Mouse (Mus musculus) telencephalon, adult 2 months (tissue): Measurements from ENCODE around the gene B3gnt9.
"Not testable (repeated sequence)": the region's sequence is repeated elsewhere in the genome, so short reads cannot be mapped to it uniquely, and the experiment has no call there.

Experiments used
- DNase-seq: peaks from one replicate; pipeline ENCODE4 v3.0.0-alpha.2; 2011; ENCODE audit warnings: low read depth, low spot score

Gene B3gnt9

DNA sequence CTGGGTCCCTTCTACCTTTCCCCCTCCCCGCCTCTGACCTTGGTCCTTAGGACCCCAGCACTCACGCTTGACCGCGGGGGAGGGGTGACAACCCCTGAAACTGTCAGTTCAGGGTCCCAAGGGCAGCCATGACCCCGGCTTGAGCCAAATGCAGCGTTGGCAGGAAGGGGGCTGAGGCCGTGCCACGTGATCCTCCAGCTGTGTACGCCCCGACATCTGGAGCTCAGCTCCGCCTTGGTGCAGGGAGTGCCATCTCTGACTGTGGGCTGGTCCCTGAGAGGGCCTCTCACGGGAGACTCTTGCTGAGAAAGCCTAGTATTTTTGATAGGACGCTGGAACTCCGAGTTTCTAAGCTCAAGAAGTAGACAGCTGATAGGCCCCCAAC is at the start of gene B3gnt9:
B3gnt9 (minus strand) TSS at position 188 of the 385 bp plus-strand sequence.
- no peak for DNase-seq

DNA sequence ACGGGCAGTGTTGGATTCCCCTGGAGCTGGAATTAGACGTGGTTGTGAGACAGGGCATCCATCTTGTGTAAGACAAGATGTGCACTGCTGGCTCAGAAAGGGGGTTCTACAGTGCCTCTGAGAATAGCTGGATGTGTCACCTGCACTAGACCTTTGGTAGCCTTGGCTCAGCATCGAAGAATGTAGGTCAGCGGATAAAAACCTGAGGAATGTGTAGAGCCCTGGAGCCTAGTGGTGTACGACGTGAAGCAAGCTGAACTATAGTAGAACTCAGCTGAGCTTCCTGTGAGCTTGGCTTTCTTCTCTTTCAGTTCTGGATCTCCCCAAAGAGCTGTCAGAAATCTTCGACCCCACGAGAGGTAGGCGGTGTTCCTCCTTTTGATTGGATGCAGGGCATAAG is 48.9 kb upstream of the B3gnt9 start:
- DNase-seq = no peak

DNA sequence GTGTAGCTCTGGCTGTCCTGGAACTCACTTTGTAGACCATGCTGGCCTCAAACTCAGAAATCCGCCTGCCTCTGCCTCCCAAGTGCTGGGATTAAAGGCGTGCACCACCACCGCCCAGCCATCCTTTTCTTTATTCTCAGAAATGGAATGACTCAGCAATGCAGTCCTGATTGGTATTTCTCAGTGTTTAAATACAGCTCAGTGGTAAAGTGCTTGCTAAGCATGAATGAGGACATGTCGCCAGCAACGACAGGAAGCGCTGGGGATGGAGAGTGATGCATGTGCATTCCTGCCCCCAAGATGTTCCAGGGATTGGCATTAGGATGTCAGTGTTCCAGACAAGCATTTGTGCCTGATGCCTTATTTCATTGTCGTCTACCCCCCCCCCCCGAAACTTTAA is 48.4 kb upstream of the B3gnt9 start:
- no peak for DNase-seq

DNA sequence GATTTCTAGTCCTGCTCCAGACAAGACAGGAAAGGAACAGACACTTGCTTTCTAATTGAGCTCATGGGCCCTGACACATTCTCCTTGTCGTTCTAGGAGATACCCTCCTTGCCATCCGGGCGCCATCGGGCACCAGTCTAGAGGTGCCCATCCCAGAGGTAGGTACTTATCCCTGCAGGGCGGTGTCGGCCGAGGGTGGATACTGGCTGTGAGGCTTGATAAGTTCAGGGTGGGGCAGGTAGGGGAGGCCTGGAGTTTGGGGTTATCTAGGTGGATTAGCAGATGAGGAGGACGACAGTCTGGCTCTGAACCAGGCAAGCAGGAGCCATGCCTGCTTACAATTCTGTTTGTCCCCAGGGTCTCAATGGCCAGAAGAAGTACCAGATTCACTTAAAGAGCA is 45.0 kb upstream of the B3gnt9 start:
- DNase-seq = no peak

DNA sequence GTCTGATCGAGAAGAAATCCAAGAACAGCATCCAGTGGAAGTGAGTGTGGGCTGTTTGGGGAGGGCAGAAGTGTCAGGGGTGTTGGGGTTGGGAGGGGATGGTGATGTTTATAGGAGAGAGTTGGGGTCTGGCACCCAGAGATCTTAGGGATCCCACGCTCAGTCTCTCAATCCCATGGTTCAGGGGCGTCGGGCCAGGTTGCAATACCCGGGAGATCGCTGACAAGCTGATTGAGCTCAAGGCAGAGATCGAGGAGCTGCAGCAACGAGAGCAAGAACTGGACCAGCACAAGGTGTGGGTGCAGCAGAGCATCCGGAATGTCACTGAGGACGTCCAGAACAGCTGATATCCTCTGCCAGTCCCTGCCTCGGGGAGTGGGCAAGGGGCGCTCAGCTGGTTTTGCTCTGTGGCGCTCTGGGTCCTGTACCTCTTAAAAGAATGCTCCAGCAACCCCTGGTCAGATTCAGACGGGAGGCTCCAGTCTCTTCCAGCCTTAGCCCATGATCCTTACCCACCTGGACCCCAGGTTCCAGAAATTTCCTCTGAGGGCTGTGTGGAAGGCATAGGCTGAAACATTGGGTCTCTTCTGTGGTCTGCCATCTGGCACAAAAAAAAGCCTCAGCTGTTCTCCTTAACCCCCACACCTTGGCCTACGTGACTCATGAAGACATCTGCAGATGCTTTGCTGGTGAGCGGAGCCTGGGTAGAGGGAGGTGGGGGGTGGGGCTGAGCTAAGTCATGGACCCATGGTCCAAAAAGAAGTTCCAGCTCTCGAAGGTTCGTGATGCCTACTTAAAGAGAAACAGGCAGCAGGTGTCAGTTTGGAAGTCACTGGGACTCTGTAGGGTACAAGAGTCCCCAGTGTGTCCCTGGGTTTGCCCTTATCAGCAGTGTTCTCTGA is 43.6 kb upstream of the B3gnt9 start:
- no peak for DNase-seq

DNA sequence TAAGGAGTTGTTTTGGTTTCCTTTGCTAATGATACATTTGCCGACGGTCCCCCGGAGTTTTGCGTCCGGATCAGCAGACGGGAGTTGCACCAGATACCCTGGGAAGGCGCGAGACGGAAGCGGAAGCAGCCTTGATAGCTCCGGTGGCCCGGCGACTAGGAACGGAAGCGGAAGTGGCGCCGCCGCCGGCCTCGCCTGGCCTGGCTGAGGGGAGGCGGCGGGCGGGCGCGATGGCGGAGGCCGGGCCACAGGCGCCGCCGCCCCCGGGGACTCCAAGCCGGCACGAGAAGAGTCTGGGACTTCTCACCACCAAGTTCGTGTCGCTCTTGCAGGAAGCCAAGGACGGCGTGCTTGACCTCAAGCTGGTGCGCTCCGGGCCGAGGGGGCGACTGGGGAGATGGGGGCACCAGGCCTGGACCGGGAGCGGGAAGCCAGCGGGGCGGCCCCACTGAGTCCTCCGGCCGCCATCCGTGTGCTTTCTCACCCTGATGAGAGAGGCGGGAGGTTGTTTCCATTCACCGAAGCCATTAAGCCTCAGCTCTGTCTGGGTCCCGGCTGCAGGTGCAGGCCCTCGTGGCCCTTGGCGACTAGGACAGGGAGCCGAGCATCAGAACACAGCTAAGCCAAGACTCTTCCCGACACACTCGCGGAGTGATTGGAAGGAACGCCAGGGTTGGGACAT is 42.7 kb upstream of the B3gnt9 start, which contains the start of gene E2f4:
E2f4 (plus strand) TSS at position 153 of the 682 bp plus-strand sequence.
- peak; percentile 91 for DNase-seq

DNA sequence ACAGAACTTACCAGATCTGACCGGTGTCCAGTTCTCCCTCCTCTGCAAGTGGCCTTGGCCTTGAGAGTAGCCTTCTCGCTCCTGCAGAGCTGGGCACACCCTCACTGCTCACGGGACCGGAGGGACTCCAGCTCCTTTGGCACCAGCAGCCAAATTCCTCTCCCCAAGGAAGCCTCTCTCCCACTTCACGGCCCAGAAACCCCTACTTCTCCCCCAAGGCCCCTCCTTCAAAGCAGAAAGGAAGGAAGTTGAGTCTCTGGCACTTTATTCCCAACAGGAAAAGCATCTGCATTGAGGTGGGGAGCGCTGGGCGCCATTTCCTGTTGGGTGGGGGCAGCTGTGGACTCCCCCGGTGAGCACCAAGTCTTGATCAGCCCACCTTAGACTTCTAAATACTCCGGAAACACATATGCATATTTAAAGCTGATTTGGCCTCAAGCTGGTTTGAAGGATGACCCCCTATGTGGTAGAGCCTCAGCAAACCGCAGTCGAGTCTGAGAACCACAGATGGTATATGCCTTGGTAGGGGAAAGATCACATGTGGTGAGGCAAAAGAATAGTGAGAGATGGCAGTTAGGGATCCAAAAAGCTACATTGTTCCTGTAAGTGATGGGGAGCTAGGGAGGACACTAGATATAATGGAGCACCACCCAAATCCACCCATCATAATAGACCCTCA is 41.1 kb upstream of the B3gnt9 start, which contains the start of gene Exoc3l:
Exoc3l (minus strand) TSS at position 207 of the 679 bp plus-strand sequence.
- no peak for DNase-seq

DNA sequence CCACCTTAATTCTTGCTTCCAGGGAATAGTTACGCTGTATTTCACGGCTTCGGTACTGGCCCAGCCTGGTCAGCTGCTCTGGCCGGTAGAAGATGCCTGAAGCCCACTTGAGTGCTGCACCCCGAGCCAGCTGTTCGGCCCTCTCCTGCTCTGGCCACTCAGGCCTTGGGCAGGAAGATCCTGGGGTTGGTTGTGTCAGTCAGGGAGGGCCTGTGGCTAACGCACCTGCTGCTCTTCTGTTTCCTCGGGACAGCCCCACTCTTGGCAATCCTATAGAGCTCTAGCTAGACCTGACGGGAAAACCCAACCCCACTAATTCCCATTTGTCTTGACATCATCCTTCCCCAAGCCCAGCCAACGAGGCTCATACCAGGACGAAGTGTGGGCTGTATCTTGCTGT is 40.3 kb upstream of the B3gnt9 start:
- no peak for DNase-seq

DNA sequence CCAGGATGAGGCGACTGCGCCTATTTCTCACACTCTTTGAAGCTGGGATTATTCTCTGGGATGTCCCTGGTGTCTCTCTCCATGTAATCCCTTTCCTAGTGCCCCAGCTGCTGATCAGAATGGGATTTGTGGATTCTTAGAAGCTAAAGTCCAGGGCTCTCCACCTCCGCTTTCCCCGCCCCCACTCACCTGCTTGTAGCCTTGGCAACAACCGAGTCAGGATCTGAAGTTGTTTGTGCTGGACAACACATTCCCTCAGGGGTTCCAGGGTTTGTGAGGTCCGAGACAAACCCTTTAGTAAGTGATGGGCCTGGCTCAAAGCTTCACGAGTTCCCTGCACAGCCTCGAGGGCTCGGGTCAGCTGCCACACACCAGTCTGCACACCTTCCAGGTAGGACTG is 39.8 kb upstream of the B3gnt9 start:
- DNase-seq = no peak

DNA sequence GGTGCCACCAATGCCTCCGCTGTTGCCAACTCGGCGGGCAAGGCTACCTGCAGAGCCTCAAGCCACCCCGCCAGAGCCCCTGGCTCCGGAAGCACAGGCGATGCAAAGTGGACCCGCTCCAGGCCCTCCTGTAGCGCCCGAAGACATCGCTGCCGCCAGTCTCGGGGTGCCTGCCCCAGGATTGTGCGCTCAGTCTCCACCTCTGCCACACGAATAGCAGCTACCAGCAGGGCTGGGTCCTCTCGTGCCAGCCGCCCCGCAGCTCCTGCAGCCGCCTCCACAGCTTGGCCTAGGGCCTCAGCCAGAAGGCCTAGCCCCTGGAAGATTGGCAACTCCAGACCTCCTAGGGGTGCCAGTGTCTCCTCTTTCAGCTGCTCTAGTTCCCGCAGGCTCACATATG is 38.5 kb upstream of the B3gnt9 start:
- DNase-seq = no peak

DNA sequence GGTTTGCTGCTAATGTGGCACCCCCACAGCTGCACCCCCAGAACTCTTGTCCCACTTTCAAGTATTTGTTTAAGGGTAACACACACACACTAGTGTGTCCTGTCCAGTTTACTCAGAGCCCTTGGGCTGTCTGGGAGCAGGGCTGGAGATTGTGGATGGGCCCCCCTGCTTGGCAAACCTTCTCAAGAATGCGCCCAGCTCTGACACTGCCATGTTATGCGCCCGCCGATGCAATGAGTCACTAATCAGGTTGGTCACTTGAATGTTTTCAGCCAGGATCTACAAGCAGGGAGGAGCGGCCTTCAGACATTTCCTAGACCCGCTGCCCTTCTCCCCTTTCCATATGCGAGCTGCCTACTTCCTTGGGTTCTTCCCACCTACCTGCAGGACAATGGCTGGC is 37.5 kb upstream of the B3gnt9 start:
- DNase-seq = no peak

DNA sequence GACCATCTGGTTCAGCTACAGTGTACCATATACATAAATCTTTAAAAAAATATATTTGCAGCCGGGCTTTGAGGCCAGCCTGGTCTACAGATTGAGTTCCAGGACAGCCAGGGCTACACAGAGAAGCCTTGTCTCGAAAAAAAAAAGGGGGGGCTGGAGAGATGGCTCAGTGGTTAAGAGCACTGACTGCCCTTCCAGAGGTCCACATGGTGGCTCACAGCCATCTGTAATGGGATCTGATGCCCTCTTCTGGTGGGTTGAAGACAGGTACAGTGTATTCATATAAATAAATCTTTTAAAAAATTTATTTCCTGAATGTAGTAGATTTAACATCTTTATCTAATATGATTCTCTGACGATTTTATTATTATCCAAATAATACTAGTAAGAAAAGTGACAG is 36.8 kb upstream of the B3gnt9 start:
- not testable (repeated sequence) for DNase-seq

DNA sequence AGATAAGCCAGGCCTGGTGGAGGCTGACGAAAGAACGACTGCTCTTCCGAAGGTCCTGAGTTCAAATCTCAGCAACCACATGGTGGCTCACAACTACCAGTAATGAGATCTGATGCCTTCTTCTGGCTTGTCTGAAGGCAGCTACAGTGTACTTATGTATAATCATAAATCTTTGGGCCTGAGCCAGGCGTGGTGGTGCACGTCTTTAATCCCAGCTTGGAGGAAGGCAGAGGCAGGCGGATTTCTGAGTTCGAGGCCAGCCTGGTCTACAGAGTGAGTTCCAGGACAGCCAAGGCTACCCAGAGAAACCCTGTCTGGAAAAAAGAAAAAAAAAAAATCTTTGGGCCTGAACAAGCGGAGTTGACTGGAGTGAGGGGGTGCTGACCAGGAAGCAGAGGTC is 36.4 kb upstream of the B3gnt9 start:
- not testable (repeated sequence) for DNase-seq

DNA sequence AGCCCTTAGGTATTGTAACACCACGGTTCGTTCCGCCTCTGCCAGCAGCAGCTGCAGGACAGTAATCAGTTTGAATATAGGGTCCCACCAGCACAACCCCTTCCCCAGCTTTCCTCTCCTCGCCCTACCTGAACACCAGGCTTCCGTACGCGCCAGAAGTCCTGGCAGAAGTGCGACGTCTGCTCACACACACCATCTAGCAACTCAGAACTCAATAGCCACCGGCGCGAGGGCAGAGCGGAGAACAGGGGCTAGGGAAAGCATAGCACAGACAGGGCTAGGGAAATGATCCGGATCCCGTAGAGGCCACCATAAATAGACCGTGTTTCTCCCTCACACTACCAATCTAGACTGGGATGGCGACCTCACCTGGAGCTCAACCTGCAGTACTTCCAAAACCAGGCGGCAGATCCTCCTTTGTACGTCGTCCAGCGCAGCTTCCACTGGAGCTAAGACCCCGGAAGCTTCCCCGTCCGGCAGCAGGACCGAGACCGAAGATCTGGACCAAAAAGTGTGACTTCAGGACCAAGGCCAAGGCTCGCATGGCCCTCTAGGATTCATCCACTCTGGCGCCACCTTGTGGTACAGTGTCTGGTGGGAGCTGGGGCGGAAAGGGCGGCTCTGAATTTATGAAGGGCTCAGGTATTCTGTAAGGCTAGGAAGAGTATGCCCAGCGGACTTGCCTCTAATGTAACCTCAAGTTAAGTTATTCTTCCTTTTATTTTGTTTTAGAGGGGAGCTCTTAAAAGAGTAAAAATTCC is 35.8 kb upstream of the B3gnt9 start:
- DNase-seq = no peak

DNA sequence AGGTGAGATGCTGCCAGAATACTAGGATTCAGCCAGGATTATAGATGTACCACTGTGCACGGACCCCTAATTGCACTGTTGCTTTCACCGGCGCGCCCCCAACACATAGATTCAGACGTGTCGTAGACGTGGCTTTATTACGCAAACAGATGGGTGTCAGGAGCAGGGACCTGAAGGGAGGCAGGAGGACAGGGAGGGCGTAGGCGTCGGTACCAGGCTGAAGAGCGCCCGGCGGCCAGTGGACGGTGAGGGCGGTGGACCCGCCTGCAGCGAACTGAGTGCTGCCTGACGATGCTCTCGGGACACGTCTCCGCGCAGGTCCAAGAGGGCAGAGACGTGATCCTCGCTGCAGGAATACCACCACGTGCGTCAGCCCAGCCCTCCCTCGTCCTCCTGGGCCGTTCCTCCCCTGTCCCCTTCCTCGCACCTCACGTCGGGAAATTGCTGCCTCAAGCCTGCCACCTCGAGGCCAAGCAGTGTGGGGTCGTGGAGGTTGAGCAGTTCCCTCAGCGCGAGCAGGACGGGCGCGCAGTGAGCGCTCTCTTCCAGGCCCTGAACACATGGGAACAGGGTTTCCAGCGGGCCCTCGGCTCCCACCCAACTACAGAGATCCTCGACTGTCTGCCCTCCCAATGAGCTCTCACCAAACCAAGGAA is 35.0 kb upstream of the B3gnt9 start, which contains the start of gene 4931428F04Rik:
4931428F04Rik (minus strand) TSS at position 60 of the 656 bp plus-strand sequence.
- no peak for DNase-seq

DNA sequence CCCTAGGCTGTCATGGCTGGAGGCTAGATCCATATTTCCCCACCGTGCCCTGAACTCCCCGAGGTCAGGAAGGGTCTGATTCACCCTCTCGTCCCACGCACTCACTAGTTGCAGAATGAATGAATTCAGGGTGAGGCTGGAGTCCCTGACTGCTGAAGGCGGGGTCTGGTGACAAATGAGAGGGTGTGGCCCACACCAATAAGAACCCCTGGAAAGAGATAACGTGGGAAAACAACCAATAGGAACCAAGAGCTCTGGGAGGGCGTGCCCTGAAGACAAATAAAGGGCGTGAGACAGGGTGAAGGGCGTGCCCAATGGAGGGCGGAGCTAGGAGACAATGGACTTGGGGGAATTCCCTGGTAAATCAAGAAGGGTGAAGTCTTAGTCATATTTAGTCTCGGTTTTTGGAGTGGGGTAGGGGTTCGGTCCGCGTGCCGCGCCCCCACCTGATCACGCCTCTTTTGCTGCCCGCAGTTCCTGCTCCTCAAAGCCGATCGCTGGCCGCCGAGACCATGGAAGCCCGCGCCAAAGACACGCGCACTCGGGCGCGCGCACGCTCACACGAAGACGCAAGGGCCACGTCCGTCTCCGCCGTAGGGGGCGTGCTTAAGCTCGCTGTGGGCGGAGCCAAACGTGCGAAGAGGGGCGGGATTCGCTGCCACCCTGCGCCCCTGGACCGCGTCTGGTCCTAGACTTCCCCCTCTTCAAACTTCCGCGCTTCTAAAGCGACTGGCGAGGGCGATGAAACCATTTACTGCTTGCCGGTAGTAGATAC is 34.2 kb upstream of the B3gnt9 start:
- DNase-seq = peak; percentile 97

DNA sequence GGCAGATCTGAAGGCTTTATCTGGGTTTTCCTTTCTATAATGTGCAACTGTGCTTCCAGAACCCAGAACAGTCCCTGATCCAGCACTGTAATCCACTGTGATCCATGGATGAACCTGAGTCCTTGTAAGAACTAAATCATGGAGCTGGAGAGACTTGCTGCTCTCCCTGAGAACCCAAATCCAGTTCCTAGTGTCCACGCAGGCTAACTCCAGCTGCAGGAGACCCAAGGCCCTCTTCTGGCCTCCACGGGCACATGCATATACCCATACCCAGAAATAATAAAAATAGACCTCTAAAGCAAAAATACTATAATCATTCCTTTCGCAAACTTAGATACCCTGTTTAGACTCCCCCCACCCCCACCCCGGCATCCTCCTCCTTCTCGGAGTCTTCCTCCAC is 33.3 kb upstream of the B3gnt9 start:
- DNase-seq = no peak

DNA sequence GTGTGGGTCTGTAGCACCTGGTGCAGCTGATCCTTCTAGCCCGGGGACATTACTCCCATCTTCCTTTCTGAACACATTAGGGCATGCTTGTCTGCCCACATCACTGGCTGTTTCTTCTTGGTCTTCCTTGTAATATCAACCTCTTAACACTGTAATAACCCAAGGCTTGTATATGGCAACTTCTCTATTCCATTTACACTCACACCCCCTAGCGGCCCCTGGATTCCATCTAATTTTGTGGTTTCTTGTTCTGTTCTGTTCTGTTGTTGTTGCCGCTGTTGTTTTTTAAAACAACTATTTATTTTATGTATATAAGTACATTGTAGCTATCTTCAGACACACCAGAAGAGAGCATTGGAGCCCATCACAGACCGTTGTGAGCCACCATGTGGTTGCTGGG is 32.0 kb upstream of the B3gnt9 start:
- no peak for DNase-seq

DNA sequence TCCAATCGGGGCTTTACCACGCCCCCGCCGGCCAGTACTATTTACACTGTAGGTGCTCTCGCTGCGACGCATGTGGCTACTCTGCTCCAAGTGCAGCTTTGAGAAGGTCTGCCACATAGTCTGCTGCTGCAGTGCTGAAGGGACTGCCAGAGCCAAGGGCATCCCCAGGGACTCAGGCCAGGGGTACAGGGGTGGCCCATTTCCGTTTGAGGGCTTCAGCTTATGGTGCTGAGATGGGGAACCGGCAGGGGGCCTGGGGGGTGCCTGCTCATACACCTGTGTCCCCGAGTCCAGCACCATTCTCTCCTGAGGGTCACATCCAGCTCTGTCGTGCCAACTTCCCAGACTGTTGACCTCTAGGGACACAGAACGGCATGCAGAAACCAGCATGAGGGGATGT is 30.6 kb upstream of the B3gnt9 start:
- no peak for DNase-seq

DNA sequence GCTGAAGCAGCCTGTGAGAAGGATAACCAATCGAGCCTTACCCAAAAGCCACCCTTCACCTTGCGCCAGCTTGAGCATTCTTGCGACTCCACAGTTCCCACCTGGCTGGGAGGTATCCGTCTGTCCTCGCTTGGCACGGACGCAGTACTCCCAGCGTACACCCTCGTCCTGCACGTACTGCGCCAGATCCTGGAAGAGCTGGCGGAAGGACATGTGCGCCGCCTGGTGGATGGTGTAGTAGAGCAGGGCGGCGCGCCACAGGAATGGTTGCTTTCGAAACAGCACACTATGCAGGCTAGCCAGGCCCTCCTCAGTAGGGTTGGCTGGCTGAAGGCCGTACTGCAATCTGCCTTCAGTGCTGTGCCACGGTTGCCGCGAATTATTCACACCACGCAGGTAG is 28.1 kb upstream of the B3gnt9 start:
- no peak for DNase-seq
